In the genomic region with DNA sequence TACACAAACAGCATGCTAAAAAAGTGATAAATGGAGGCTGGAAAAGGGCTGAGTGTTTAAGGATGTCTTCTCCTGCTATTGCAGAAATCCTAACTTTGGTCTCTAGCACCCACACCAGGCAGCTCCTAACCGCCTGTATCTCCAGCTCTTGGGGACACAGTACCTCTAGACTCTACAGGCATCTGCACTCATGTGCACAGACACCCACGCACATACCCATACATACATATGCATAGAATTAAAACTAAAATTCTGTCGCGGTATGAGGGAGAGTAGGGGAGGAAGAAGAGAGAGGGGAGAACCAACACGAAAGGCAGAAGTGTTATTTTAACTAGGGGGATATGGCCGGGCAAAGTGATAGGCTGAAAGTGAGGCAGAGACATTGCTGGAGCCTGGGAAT, we compare ENCODE assay signal across 26 mouse cellular contexts. TPM values are rescaled to one million over a fixed set of nuclear protein-coding genes. Genes with fewer than 3 reads are reported as not detected.
DNase-seq lines count a peak whose midpoint lies in the region; ATAC-seq and TF ChIP-seq lines count a peak whose summit lies in the region.
"Had no signal": no experiment of that assay in that cellular context is flagged by ENCODE, and none has a peak within 500 bp of the region (broad histone marks: within the 10 kb centered on the region; RNA-seq: fewer than 3 reads in every experiment).

No protein-coding gene starts in this region.

- TF ChIP-seq CTCF in liver, postnatal 0 days (IDR thresholded peaks at IDR 0.05; ENCODE audit: low read depth): no peak
- TF ChIP-seq CTCF in stomach, postnatal 0 days (IDR thresholded peaks at IDR 0.05; ENCODE audit: low read depth): no peak

- no peak for TF ChIP-seq EP300 in liver, postnatal 0 days (IDR thresholded peaks at IDR 0.05; ENCODE audit: low read depth)
- TF ChIP-seq EP300 in stomach, postnatal 0 days (optimal IDR thresholded peaks at IDR 0.05): no peak

- H3K9me3 ChIP-seq in kidney, embryonic 15.5 days (replicated peaks): no peaks in the 10 kb centered on the region
- H3K9me3 ChIP-seq in liver, postnatal 0 days (ENCODE audit: low read length): no peaks in the 10 kb centered on the region
- H3K9me3 ChIP-seq in liver, embryonic 11.5 days (ENCODE audit: control insufficient read depth, low read length): no peaks in the 10 kb centered on the region
- no peaks in the 10 kb centered on the region for H3K9me3 ChIP-seq in stomach, postnatal 0 days (ENCODE audit: control insufficient read depth, low read length)
- H3K9me3 ChIP-seq: embryonic facial prominence, embryonic 10.5 days; embryonic facial prominence, embryonic 13.5 days; forebrain, embryonic 12.5 days; forebrain, embryonic 15.5 days; heart, embryonic 12.5 days; heart, embryonic 15.5 days; hindbrain, embryonic 10.5 days; hindbrain, embryonic 13.5 days had no signal

- no peaks in the 10 kb centered on the region for H3K36me3 ChIP-seq in kidney, embryonic 15.5 days
- H3K36me3 ChIP-seq in liver, postnatal 0 days (replicated peaks; ENCODE audit: insufficient read depth, low read length): no peaks in the 10 kb centered on the region
- H3K36me3 ChIP-seq in liver, embryonic 11.5 days (ENCODE audit: control insufficient read depth, insufficient read depth, low read length): no peaks in the 10 kb centered on the region
- no peaks in the 10 kb centered on the region for H3K36me3 ChIP-seq in stomach, postnatal 0 days (ENCODE audit: control insufficient read depth, insufficient read depth, low read length)
- H3K36me3 ChIP-seq: embryonic facial prominence, embryonic 10.5 days; embryonic facial prominence, embryonic 13.5 days; forebrain, embryonic 12.5 days; forebrain, embryonic 15.5 days; G1E; heart, embryonic 12.5 days; heart, embryonic 15.5 days; hindbrain, embryonic 10.5 days; hindbrain, embryonic 13.5 days had no signal

- WGBS in kidney, embryonic 15.5 days: 57% methylated on average over 6 of the region's 6 CpGs
- WGBS in liver, postnatal 0 days (ENCODE audit: insufficient replicate concordance): 54% methylated on average over 6 of the region's 6 CpGs
- WGBS in liver, embryonic 11.5 days: 50% methylated on average over 6 of the region's 6 CpGs
- WGBS in stomach, postnatal 0 days: 68% methylated on average over 6 of the region's 6 CpGs

- no peak overlapping the region for H3K9ac ChIP-seq in kidney, embryonic 15.5 days
- no peak overlapping the region for H3K9ac ChIP-seq in liver, postnatal 0 days (replicated peaks)
- H3K9ac ChIP-seq in liver, embryonic 11.5 days (ENCODE audit: low read depth, low read length): no peak overlapping the region
- H3K9ac ChIP-seq in stomach, postnatal 0 days (ENCODE audit: low read length): no peak overlapping the region
- H3K9ac ChIP-seq: embryonic facial prominence, embryonic 13.5 days; forebrain, embryonic 12.5 days; forebrain, embryonic 15.5 days; heart, embryonic 12.5 days; heart, embryonic 15.5 days; hindbrain, embryonic 13.5 days had no signal

- peaks cover 20% of the 10 kb centered on the region; the same call in 1 of the 2 replicates for H3K4me1 ChIP-seq in kidney, embryonic 15.5 days
- H3K4me1 ChIP-seq in liver, postnatal 0 days (ENCODE audit: insufficient read depth): peaks cover 44% of the 10 kb centered on the region
- no peaks in the 10 kb centered on the region for H3K4me1 ChIP-seq in liver, embryonic 11.5 days (replicated peaks; ENCODE audit: control insufficient read depth, insufficient read depth, low read length)
- H3K4me1 ChIP-seq in stomach, postnatal 0 days (replicated peaks; ENCODE audit: control insufficient read depth, insufficient read depth): no peaks in the 10 kb centered on the region
- H3K4me1 ChIP-seq: embryonic facial prominence, embryonic 13.5 days; forebrain, embryonic 15.5 days; heart, embryonic 15.5 days; hindbrain, embryonic 13.5 days had no signal

- no peak overlapping the region for H3K4me3 ChIP-seq in kidney, embryonic 15.5 days (replicated peaks)
- no peak overlapping the region for H3K4me3 ChIP-seq in liver, postnatal 0 days (ENCODE audit: low read depth, low read length)
- no peak overlapping the region for H3K4me3 ChIP-seq in liver, embryonic 11.5 days (ENCODE audit: low read depth, low read length)
- no peak overlapping the region for H3K4me3 ChIP-seq in stomach, postnatal 0 days (ENCODE audit: low read depth, low read length)
- H3K4me3 ChIP-seq: embryonic facial prominence, embryonic 10.5 days; embryonic facial prominence, embryonic 13.5 days; erythroblast, embryonic 14.5 days; forebrain, embryonic 12.5 days; forebrain, embryonic 15.5 days; gastrocnemius, adult 2 months; heart, embryonic 12.5 days; heart, embryonic 15.5 days; hindbrain, embryonic 10.5 days; hindbrain, embryonic 13.5 days had no signal

- no peak for ATAC-seq in kidney, embryonic 15.5 days (replicated peaks; ENCODE audit: low FRiP score)
- ATAC-seq in liver, postnatal 0 days: no peak
- no peak for ATAC-seq in liver, embryonic 11.5 days (replicated peaks; ENCODE audit: low FRiP score)
- no peak for ATAC-seq in stomach, postnatal 0 days (ENCODE audit: low FRiP score, low TSS enrichment)
- ATAC-seq: forebrain, embryonic 15.5 days; hindbrain, embryonic 16.5 days; Patski had no signal

- no peak for DNase-seq in kidney, adult 18-20 months
- no peak for DNase-seq in liver, postnatal 0 days
- DNase-seq in liver, embryonic 11.5 days (ENCODE audit: low spot score): no peak
- DNase-seq in stomach, postnatal 0 days (ENCODE audit: low spot score): no peak
- DNase-seq in left cerebral cortex, postnatal 14 days (ENCODE audit: low spot score in 2 of 2): no peak
- DNase-seq: B cell, adult 2 months; cerebellum, adult 11-12 months; cerebellum, adult 8-10 months; cerebellum, postnatal 36 days; embryo, embryonic 11 days; gastrocnemius, postnatal 25 days had no signal

- H3K27me3 ChIP-seq in kidney, embryonic 15.5 days: no peaks in the 10 kb centered on the region
- H3K27me3 ChIP-seq in liver, postnatal 0 days (ENCODE audit: insufficient read depth, low read length): no peaks in the 10 kb centered on the region
- H3K27me3 ChIP-seq in liver, embryonic 11.5 days (replicated peaks; ENCODE audit: control insufficient read depth, insufficient read depth, low read length): no peaks in the 10 kb centered on the region
- H3K27me3 ChIP-seq in stomach, postnatal 0 days (ENCODE audit: control insufficient read depth, insufficient read depth, low read length): no peaks in the 10 kb centered on the region
- H3K27me3 ChIP-seq: CH12.LX; embryonic facial prominence, embryonic 13.5 days; forebrain, embryonic 12.5 days; forebrain, embryonic 15.5 days; heart, embryonic 12.5 days; heart, embryonic 15.5 days; Patski had no signal

- intact Hi-C loops in left cerebral cortex, postnatal 14 days (cut with DNase I): no loop called here

- peak overlapping the region; percentile 11; the same call in 1 of the 2 replicates for H3K27ac ChIP-seq in kidney, embryonic 15.5 days
- H3K27ac ChIP-seq in liver, postnatal 0 days (ENCODE audit: low read depth): peak overlapping the region; percentile 80
- H3K27ac ChIP-seq in liver, embryonic 11.5 days (ENCODE audit: low read depth, low read length): no peak overlapping the region
- peak overlapping the region; percentile 53 for H3K27ac ChIP-seq in stomach, postnatal 0 days (replicated peaks)
- H3K27ac ChIP-seq: embryonic facial prominence, embryonic 10.5 days; embryonic facial prominence, embryonic 13.5 days; forebrain, embryonic 12.5 days; forebrain, embryonic 15.5 days; gastrocnemius, adult 2 months; heart, embryonic 15.5 days; hindbrain, embryonic 10.5 days; hindbrain, embryonic 13.5 days had no signal

- no peak overlapping the region for H3K4me2 ChIP-seq in kidney, embryonic 15.5 days
- H3K4me2 ChIP-seq in liver, postnatal 0 days (ENCODE audit: low read depth, low read length): no peak overlapping the region
- no peak overlapping the region for H3K4me2 ChIP-seq in liver, embryonic 11.5 days
- no peak overlapping the region for H3K4me2 ChIP-seq in stomach, postnatal 0 days (replicated peaks; ENCODE audit: low read depth)
- H3K4me2 ChIP-seq: embryonic facial prominence, embryonic 13.5 days; forebrain, embryonic 15.5 days; heart, embryonic 12.5 days; heart, embryonic 15.5 days; hindbrain, embryonic 13.5 days had no signal

RNA-seq across cellular contexts. Expression of a gene that starts 33.7 kb away (rescaled TPM):
- polyA plus RNA-seq in kidney, embryonic 15.5 days (2015; fragmentation: Nextera tagmentation; extraction: Ambion mirVana): 60.6 and 64.7 TPM in 2 replicates
- 20.5 and 22.8 TPM in 2 replicates for polyA plus RNA-seq in liver, postnatal 0 days (2015; fragmentation: Nextera tagmentation; extraction: Ambion mirVana)
- polyA plus RNA-seq in liver, embryonic 11.5 days (2014; fragmentation: Nextera tagmentation; extraction: Ambion mirVana): 13.5 and 13.9 TPM in 2 replicates
- polyA plus RNA-seq in stomach, postnatal 0 days (2015; fragmentation: Nextera tagmentation; extraction: Ambion mirVana): 70.7 and 73.2 TPM in 2 replicates
- total RNA-seq in left cerebral cortex, postnatal 14 days (2021): 1 to 10 TPM; 1.2 to 1.6 TPM
- polyA plus RNA-seq: G1E had no signal
